Mouse (Mus musculus) hindbrain, postnatal 0 days (tissue): ENCODE results near the gene B9d1. TPM values are rescaled to one million over a fixed set of nuclear protein-coding genes. Genes with fewer than 3 reads are reported as not detected.

ENCODE experiments used
- ATAC-seq: fragments of 200-750 bp; cut with Nextera tagmentation; 2 replicates; pipeline ENCODE4 v1.8.0; 2017; ENCODE audit warnings: mild to moderate bottlenecking, moderate TSS enrichment, moderate library complexity
- DNase-seq: peaks from one replicate; pipeline ENCODE4 v3.0.0-alpha.2; 2015; ENCODE audit warnings: low spot score
- H3K27ac ChIP-seq: fragments of 300-500 bp; sonication (generic); 2 replicates; pipeline ENCODE4 v1.5.1; 2014; ENCODE audit warnings: mild to moderate bottlenecking
- H3K27me3 ChIP-seq: fragments of 300-500 bp; sonication (generic); 2 replicates; pipeline ENCODE4 v1.6.1; 2014; ENCODE audit warnings: low read length, mixed read lengths; ENCODE audit not compliant: insufficient read depth
- H3K36me3 ChIP-seq: fragments of 300-500 bp; sonication (generic); 2 replicates; pipeline ENCODE4 v1.6.1; 2014; ENCODE audit warnings: low read length, mixed read lengths; ENCODE audit not compliant: insufficient read depth
- H3K4me1 ChIP-seq: fragments of 300-500 bp; sonication (generic); 2 replicates; pipeline ENCODE4 v1.6.1; 2014; ENCODE audit warnings: antibody characterized with exemption, low read length, mixed read lengths; ENCODE audit not compliant: insufficient read depth
- H3K4me2 ChIP-seq: fragments of 300-500 bp; sonication (generic); 2 replicates; pipeline ENCODE4 v1.6.1; 2014; ENCODE audit warnings: low read depth, mild to moderate bottlenecking, low read length, moderate library complexity, mixed read lengths
- H3K4me3 ChIP-seq: fragments of 300-500 bp; sonication (generic); 2 replicates; pipeline ENCODE4 v1.5.1; 2014; ENCODE audit warnings: low read length
- H3K9ac ChIP-seq: fragments of 300-500 bp; sonication (generic); replicated peaks from 2 replicates; pipeline ENCODE4 v1.6.1; 2014; ENCODE audit warnings: mild to moderate bottlenecking, low read length, moderate library complexity, mixed read lengths
- H3K9me3 ChIP-seq: fragments of 300-500 bp; sonication (generic); 2 replicates; pipeline ENCODE4 v1.6.1; 2016; ENCODE audit warnings: low read length, mixed read lengths
- CTCF ChIP-seq: IDR thresholded peaks from 2 replicates; pipeline ENCODE4 v1.5.1; 2016; ENCODE audit warnings: antibody characterized with exemption, control low read depth, low read depth
- WGBS: fragments of 180-500 bp; shearing (Covaris S2); extraction: QIAGEN DNeasy Blood & Tissue Kit; methylation state at CpG from one replicate; pipeline ENCODE4 v1.1.7; 2014; 5-methylcytosine and 5-hydroxymethylcytosine counted together
- polyA plus RNA-seq: library from polyadenylated mRNA; unstranded; fragments of >200 nt; fragmentation: Nextera tagmentation; extraction: Ambion mirVana; gene quantifications from 2 replicates; pipeline ENCODE4 v1.2.1, GENCODE M21; 2015
- total RNA-seq: library from RNA; depleted of rRNA; stranded (reverse); fragments of >200 nt; gene quantifications from 2 replicates; pipeline ENCODE4 v1.2.3, GENCODE M21; 2014

The B9d1 gene
- total and polyA plus RNA-seq, 2 experiments from 2014 or later = 29.7 to 33.9 TPM

GRCm38 (mm10) chr11:61476786-61477382, 28.1 kb upstream of the B9d1 start:
- Histone ChIP-seq H3K4me2 (peak overlapping the region; percentile 41), H3K9ac (no peak overlapping the region), H3K36me3 (no peaks in the 10 kb centered on the region), H3K9me3 (no peaks in the 10 kb centered on the region), H3K4me3 (peak overlapping the region; percentile 13; the same call in 1 of the 2 replicates), H3K27ac (peak overlapping the region; percentile 41; the same call in 1 of the 2 replicates), H3K4me1 (0 out of 2 replicates have a peak, but pooled peaks cover 3% of the 10 kb centered on the region), H3K27me3 (no peaks in the 10 kb centered on the region)
- 0 out of 2 replicates have a peak, but pooled peaks have one; percentile 49 for ATAC-seq
- peak; percentile 60 for DNase-seq
- 45% methylated on average over 12 of the region's 12 CpGs for WGBS
- TF ChIP-seq CTCF = no peak

- no peaks in the 10 kb centered on the region for H3K27me3 ChIP-seq
- H3K4me3 ChIP-seq = no peak overlapping the region
- whole genome bisulfite sequencing = 44% methylated on average over 17 of the region's 17 CpGs
- no peak for TF ChIP-seq CTCF
- H3K27ac ChIP-seq = peak overlapping the region; percentile 41; the same call in 1 of the 2 replicates
- peak overlapping the region; percentile 41; the same call in 1 of the 2 replicates for H3K4me2 ChIP-seq
- no peak for DNase-seq
- no peak overlapping the region for H3K9ac ChIP-seq
- H3K4me1 ChIP-seq = 0 out of 2 replicates have a peak, but pooled peaks cover 3% of the 10 kb centered on the region
- ATAC-seq = no peak
- H3K36me3 ChIP-seq = no peaks in the 10 kb centered on the region
- H3K9me3 ChIP-seq = no peaks in the 10 kb centered on the region
These were observed 27.1 kb upstream of the B9d1 start for GRCm38 (mm10) chr11:61477566-61478508.

GRCm38 (mm10) chr11:61478788-61479187, 26.2 kb upstream of the B9d1 start:
- Histone ChIP-seq H3K27me3 (no peaks in the 10 kb centered on the region), H3K36me3 (no peaks in the 10 kb centered on the region), H3K9ac (no peak overlapping the region), H3K9me3 (no peaks in the 10 kb centered on the region), H3K4me3 (no peak overlapping the region), H3K4me2 (no peak overlapping the region), H3K27ac (no peak overlapping the region), H3K4me1 (0 out of 2 replicates have a peak, but pooled peaks cover 7% of the 10 kb centered on the region)
- ATAC-seq (no peak), DNase-seq (no peak)
- no peak for TF ChIP-seq CTCF
- 90% methylated on average over 4 of the region's 4 CpGs for WGBS

GRCm38 (mm10) chr11:61481239-61482090, 23.5 kb upstream of the B9d1 start:
- H3K4me2 ChIP-seq = no peak overlapping the region
- H3K27ac ChIP-seq = no peak overlapping the region
- H3K9ac ChIP-seq = no peak overlapping the region
- H3K9me3 ChIP-seq = no peaks in the 10 kb centered on the region
- peaks cover 14% of the 10 kb centered on the region; the same call in 1 of the 2 replicates for H3K4me1 ChIP-seq
- H3K4me3 ChIP-seq = no peak overlapping the region
- no peaks in the 10 kb centered on the region for H3K27me3 ChIP-seq
- peak; percentile 27; the same call in 1 of the 2 replicates for ATAC-seq
- DNase-seq = peak; percentile 61
- H3K36me3 ChIP-seq = no peaks in the 10 kb centered on the region
- WGBS = 57% methylated on average over 9 of the region's 9 CpGs
- TF ChIP-seq CTCF = no peak

- ATAC-seq (no peak), DNase-seq (peak; percentile 46)
- H3K27ac ChIP-seq = no peak overlapping the region
- H3K4me2 ChIP-seq = no peak overlapping the region
- H3K4me1 ChIP-seq = peaks cover 14% of the 10 kb centered on the region; the same call in 1 of the 2 replicates
- H3K9me3 ChIP-seq = no peaks in the 10 kb centered on the region
- H3K36me3 ChIP-seq = peaks cover 2% of the 10 kb centered on the region; the same call in 1 of the 2 replicates
- H3K4me3 ChIP-seq = no peak overlapping the region
- WGBS = 60% methylated on average over 13 of the region's 13 CpGs
- no peak for TF ChIP-seq CTCF
- H3K27me3 ChIP-seq = no peaks in the 10 kb centered on the region
- no peak overlapping the region for H3K9ac ChIP-seq
These were observed 21.6 kb upstream of the B9d1 start for GRCm38 (mm10) chr11:61483226-61483845.
